Mouse (Mus musculus) C2C12 (cell line): ENCODE data around the gene Gria3. TPM values are rescaled to one million over a fixed set of nuclear protein-coding genes. Genes with fewer than 3 reads are reported as not detected.

Experiments used
- H3K27me3 ChIP-seq: one replicate; pipeline ENCODE4 v1.6.1; 2011; ENCODE audit not compliant: control insufficient read depth, insufficient read depth, insufficient read length
- H3K36me3 ChIP-seq: one replicate; pipeline ENCODE4 v1.6.1; 2011; ENCODE audit not compliant: control insufficient read depth, insufficient read depth
- H3K4me3 ChIP-seq: one replicate; pipeline ENCODE4 v1.5.1; 2011; ENCODE audit warnings: mild to moderate bottlenecking, control low read depth; ENCODE audit not compliant: poor library complexity, insufficient read depth, severe bottlenecking
- H3K79me2 ChIP-seq: one replicate; pipeline ENCODE4 v1.6.1; 2011; ENCODE audit not compliant: control insufficient read depth, insufficient read depth
- H3K79me3 ChIP-seq: one replicate; pipeline ENCODE4 v1.6.1; 2011; ENCODE audit warnings: low read depth, control low read depth
- H3ac ChIP-seq: one replicate; pipeline ENCODE3; 2011; ENCODE audit warnings: low read depth; ENCODE audit not compliant: control insufficient read depth, insufficient read length
- CEBPB ChIP-seq: IDR thresholded peaks from one replicate; pipeline ENCODE4 v1.6.1; 2011; ENCODE audit warnings: low read depth, mild to moderate bottlenecking, control low read depth, moderate library complexity
- CTCF ChIP-seq: IDR thresholded peaks from one replicate; pipeline ENCODE4 v1.5.1; 2011; ENCODE audit not compliant: control insufficient read depth, insufficient read depth, insufficient read length
- FOSL1 ChIP-seq: IDR thresholded peaks from one replicate; pipeline ENCODE4 v1.8.0; 2011; ENCODE audit warnings: mild to moderate bottlenecking, low read length; ENCODE audit not compliant: poor library complexity, insufficient read depth, severe bottlenecking
- MAX ChIP-seq: IDR thresholded peaks from one replicate; pipeline ENCODE4 v1.6.1; 2011; ENCODE audit warnings: mild to moderate bottlenecking, control low read depth
- MYOD1 ChIP-seq: IDR thresholded peaks from one replicate; pipeline ENCODE4 v1.6.1; 2011; ENCODE audit warnings: low read depth; ENCODE audit not compliant: control insufficient read depth, insufficient read length
- MYOG ChIP-seq: IDR thresholded peaks from one replicate; pipeline ENCODE4 v1.6.1; 2011; ENCODE audit not compliant: control insufficient read depth, insufficient read length; ENCODE audit errors: extremely low read depth
- USF1 ChIP-seq: IDR thresholded peaks from one replicate; pipeline ENCODE4 v1.6.1; 2011; ENCODE audit warnings: low read depth, mild to moderate bottlenecking, control low read depth, moderate library complexity
- polyA plus RNA-seq: library from polyadenylated mRNA; unstranded; fragments of >200 nt; fragmentation: generic; extraction: Trizol; gene quantifications from one replicate; pipeline ENCODE4 v1.2.1, GENCODE M21; 2012; ENCODE audit warnings: missing spikeins

Gria3 gene
- polyA plus RNA-seq, 1 experiment = not detected

- H3K27me3 ChIP-seq = no peaks in the 10 kb centered on the region
- TF ChIP-seq MYOD1 = no peak
- TF ChIP-seq USF1 = no peak
- TF ChIP-seq FOSL1 = no peak
- no peak for TF ChIP-seq MAX
- TF ChIP-seq CEBPB = no peak
- no peak for TF ChIP-seq MYOG
- no peak overlapping the region for H3ac ChIP-seq
- no peaks in the 10 kb centered on the region for H3K36me3 ChIP-seq
- H3K79me2 ChIP-seq = no peaks in the 10 kb centered on the region
- H3K79me3 ChIP-seq = no peaks in the 10 kb centered on the region
- H3K4me3 ChIP-seq = no peak overlapping the region
Measured at GRCm38 (mm10) chrX:41573079-41573478, 172.4 kb downstream of the Gria3 start.

- H3ac ChIP-seq = no peak overlapping the region
- H3K36me3 ChIP-seq = no peaks in the 10 kb centered on the region
- H3K79me3 ChIP-seq = no peaks in the 10 kb centered on the region
- H3K27me3 ChIP-seq = no peaks in the 10 kb centered on the region
- no peaks in the 10 kb centered on the region for H3K79me2 ChIP-seq
- no peak overlapping the region for H3K4me3 ChIP-seq
- TF ChIP-seq CEBPB = no peak
- TF ChIP-seq MYOG = no peak
- TF ChIP-seq USF1 = no peak
- TF ChIP-seq MYOD1 = no peak
- TF ChIP-seq FOSL1 = no peak
- no peak for TF ChIP-seq MAX
- TF ChIP-seq CTCF = no peak
Measured at GRCm38 (mm10) chrX:41578797-41579196, 178.1 kb downstream of the Gria3 start.

- Histone ChIP-seq H3K36me3 (no peaks in the 10 kb centered on the region), H3ac (no peak overlapping the region), H3K79me2 (no peaks in the 10 kb centered on the region), H3K79me3 (no peaks in the 10 kb centered on the region), H3K4me3 (no peak overlapping the region), H3K27me3 (no peaks in the 10 kb centered on the region)
- TF ChIP-seq MAX (no peak), MYOG (no peak), USF1 (no peak), MYOD1 (no peak), CEBPB (no peak), FOSL1 (no peak)
Measured at GRCm38 (mm10) chrX:41587692-41588091, 187.0 kb downstream of the Gria3 start.

GRCm38 (mm10) chrX:41607181-41607580, 206.5 kb downstream of the Gria3 start:
- Histone ChIP-seq H3K36me3 (no peaks in the 10 kb centered on the region), H3K4me3 (no peak overlapping the region), H3ac (no peak overlapping the region), H3K79me2 (no peaks in the 10 kb centered on the region), H3K27me3 (no peaks in the 10 kb centered on the region), H3K79me3 (no peaks in the 10 kb centered on the region)
- TF ChIP-seq CTCF = no peak
- no peak for TF ChIP-seq USF1
- no peak for TF ChIP-seq FOSL1
- TF ChIP-seq MAX = no peak
- no peak for TF ChIP-seq MYOD1
- no peak for TF ChIP-seq CEBPB
- TF ChIP-seq MYOG = no peak

- H3K27me3 ChIP-seq = no peaks in the 10 kb centered on the region
- TF ChIP-seq USF1 (no peak), MYOG (no peak)
- no peaks in the 10 kb centered on the region for H3K79me2 ChIP-seq
- no peaks in the 10 kb centered on the region for H3K36me3 ChIP-seq
- no peak overlapping the region for H3K4me3 ChIP-seq
- no peak overlapping the region for H3ac ChIP-seq
- no peaks in the 10 kb centered on the region for H3K79me3 ChIP-seq
Measured at GRCm38 (mm10) chrX:41614920-41615319, 214.3 kb downstream of the Gria3 start.

GRCm38 (mm10) chrX:41616928-41617327, 216.3 kb downstream of the Gria3 start:
- Histone ChIP-seq H3K27me3 (no peaks in the 10 kb centered on the region), H3K79me2 (no peaks in the 10 kb centered on the region), H3K79me3 (no peaks in the 10 kb centered on the region), H3K36me3 (no peaks in the 10 kb centered on the region), H3ac (no peak overlapping the region), H3K4me3 (no peak overlapping the region)
- no peak for TF ChIP-seq FOSL1
- TF ChIP-seq USF1 = no peak
- no peak for TF ChIP-seq CEBPB
- no peak for TF ChIP-seq CTCF
- no peak for TF ChIP-seq MYOG
- TF ChIP-seq MYOD1 = no peak
